Mouse (Mus musculus): ENCODE measurements at regions not wholly inside any gene's neighbourhood (a gene's known extent, or its start where the extent isn't known, plus 50 kb on each side); places are given as distances from the start of the nearest gene placed in this dataset.
A peak's percentile ranks its signal among the peaks of the same experiment; 100 is the strongest.

GRCm38 (mm10) chr4:105403169-105403568, 246.0 kb downstream of the Plpp3 start:
- WGBS = 20% methylated on average over 3 of the region's 3 CpGs
- Histone ChIP-seq H3K9ac (no peak overlapping the region), H3K36me3 (no peaks in the 10 kb centered on the region), H3K4me1 (peaks cover 16% of the 10 kb centered on the region), H3K9me3 (no peaks in the 10 kb centered on the region), H3K27me3 (no peaks in the 10 kb centered on the region), H3K4me2 (no peak overlapping the region), H3K4me3 (no peak overlapping the region), H3K27ac (no peak overlapping the region)
- ATAC-seq (ENCODE audit: insufficient number of reproducible peaks, low FRiP score, low TSS enrichment, low read depth) = no peak

GRCm38 (mm10) chr4:105403686-105404085, 246.5 kb downstream of the Plpp3 start:
- no peaks in the 10 kb centered on the region for H3K9me3 ChIP-seq
- no peak overlapping the region for H3K4me2 ChIP-seq
- 80% methylated on average over 6 of the region's 6 CpGs for WGBS
- H3K27me3 ChIP-seq = no peaks in the 10 kb centered on the region
- H3K9ac ChIP-seq = no peak overlapping the region
- no peak overlapping the region for H3K4me3 ChIP-seq
- H3K4me1 ChIP-seq = peaks cover 17% of the 10 kb centered on the region
- no peaks in the 10 kb centered on the region for H3K36me3 ChIP-seq
- no peak for ATAC-seq (ENCODE audit: insufficient number of reproducible peaks, low FRiP score, low TSS enrichment, low read depth)
- no peak overlapping the region for H3K27ac ChIP-seq

- H3K27ac ChIP-seq = no peak overlapping the region
- H3K9me3 ChIP-seq = no peaks in the 10 kb centered on the region
- peaks cover 17% of the 10 kb centered on the region for H3K4me1 ChIP-seq
- no peak overlapping the region for H3K4me3 ChIP-seq
- no peak overlapping the region for H3K9ac ChIP-seq
- no peaks in the 10 kb centered on the region for H3K36me3 ChIP-seq
- no peak overlapping the region for H3K4me2 ChIP-seq
- ATAC-seq (ENCODE audit: insufficient number of reproducible peaks, low FRiP score, low TSS enrichment, low read depth) = no peak
- 91% methylated on average over 5 of the region's 5 CpGs for WGBS
- H3K27me3 ChIP-seq = no peaks in the 10 kb centered on the region
These were observed 248.6 kb downstream of the Plpp3 start for GRCm38 (mm10) chr4:105405728-105406127.

GRCm38 (mm10) chr4:105406786-105407464, 249.8 kb downstream of the Plpp3 start:
- Histone ChIP-seq H3K27ac (0 out of 2 replicates have a peak overlapping the region, but pooled peaks have one; percentile 7), H3K4me1 (peaks cover 17% of the 10 kb centered on the region), H3K4me2 (no peak overlapping the region), H3K4me3 (no peak overlapping the region), H3K9ac (no peak overlapping the region), H3K36me3 (no peaks in the 10 kb centered on the region), H3K27me3 (no peaks in the 10 kb centered on the region), H3K9me3 (no peaks in the 10 kb centered on the region)
- 25% methylated on average over 14 of the region's 14 CpGs for whole genome bisulfite sequencing
- ATAC-seq (ENCODE audit: insufficient number of reproducible peaks, low FRiP score, low TSS enrichment, low read depth) = no peak

GRCm38 (mm10) chr4:105408896-105409295, 251.7 kb downstream of the Plpp3 start:
- Histone ChIP-seq H3K27me3 (no peaks in the 10 kb centered on the region), H3K27ac (no peak overlapping the region), H3K9ac (no peak overlapping the region), H3K9me3 (no peaks in the 10 kb centered on the region), H3K4me1 (peaks cover 17% of the 10 kb centered on the region), H3K4me3 (no peak overlapping the region), H3K4me2 (no peak overlapping the region), H3K36me3 (no peaks in the 10 kb centered on the region)
- 60% methylated on average over 9 of the region's 9 CpGs for WGBS
- ATAC-seq (ENCODE audit: insufficient number of reproducible peaks, low FRiP score, low TSS enrichment, low read depth) = no peak

- WGBS = 91% methylated on average over 3 of the region's 3 CpGs
- no peak for ATAC-seq (ENCODE audit: insufficient number of reproducible peaks, low FRiP score, low TSS enrichment, low read depth)
- Histone ChIP-seq H3K4me2 (no peak overlapping the region), H3K27ac (no peak overlapping the region), H3K9ac (no peak overlapping the region), H3K27me3 (no peaks in the 10 kb centered on the region), H3K4me1 (no peaks in the 10 kb centered on the region), H3K36me3 (no peaks in the 10 kb centered on the region), H3K9me3 (no peaks in the 10 kb centered on the region), H3K4me3 (no peak overlapping the region)
These were observed 260.0 kb downstream of the Plpp3 start for GRCm38 (mm10) chr4:105417166-105417565.

GRCm38 (mm10) chr4:105422466-105422865, 265.3 kb downstream of the Plpp3 start:
- Histone ChIP-seq H3K9ac (no peak overlapping the region), H3K4me3 (no peak overlapping the region), H3K27me3 (no peaks in the 10 kb centered on the region), H3K9me3 (no peaks in the 10 kb centered on the region), H3K4me1 (no peaks in the 10 kb centered on the region), H3K27ac (no peak overlapping the region), H3K4me2 (no peak overlapping the region), H3K36me3 (no peaks in the 10 kb centered on the region)
- 29% methylated on average over 7 of the region's 7 CpGs for WGBS
- no peak for ATAC-seq (ENCODE audit: insufficient number of reproducible peaks, low FRiP score, low TSS enrichment, low read depth)

GRCm38 (mm10) chr4:105423727-105424201, 266.6 kb downstream of the Plpp3 start:
- Histone ChIP-seq H3K4me1 (no peaks in the 10 kb centered on the region), H3K9me3 (no peaks in the 10 kb centered on the region), H3K27ac (no peak overlapping the region), H3K27me3 (no peaks in the 10 kb centered on the region), H3K9ac (no peak overlapping the region), H3K4me2 (no peak overlapping the region), H3K4me3 (no peak overlapping the region), H3K36me3 (no peaks in the 10 kb centered on the region)
- WGBS = 69% methylated on average over 3 of the region's 3 CpGs
- ATAC-seq (ENCODE audit: insufficient number of reproducible peaks, low FRiP score, low TSS enrichment, low read depth) = no peak

GRCm38 (mm10) chr4:105425086-105425485, 267.9 kb downstream of the Plpp3 start:
- H3K9ac ChIP-seq = no peak overlapping the region
- H3K27ac ChIP-seq = no peak overlapping the region
- no peaks in the 10 kb centered on the region for H3K36me3 ChIP-seq
- no peaks in the 10 kb centered on the region for H3K27me3 ChIP-seq
- H3K4me2 ChIP-seq = no peak overlapping the region
- no peaks in the 10 kb centered on the region for H3K4me1 ChIP-seq
- no peak for ATAC-seq (ENCODE audit: insufficient number of reproducible peaks, low FRiP score, low TSS enrichment, low read depth)
- H3K9me3 ChIP-seq = no peaks in the 10 kb centered on the region
- no peak overlapping the region for H3K4me3 ChIP-seq
- WGBS = 77% methylated on average over 6 of the region's 6 CpGs

GRCm38 (mm10) chr4:105427581-105427980, 270.4 kb downstream of the Plpp3 start:
- Histone ChIP-seq H3K9ac (no peak overlapping the region), H3K27ac (no peak overlapping the region), H3K4me3 (no peak overlapping the region), H3K27me3 (no peaks in the 10 kb centered on the region), H3K9me3 (no peaks in the 10 kb centered on the region), H3K36me3 (no peaks in the 10 kb centered on the region), H3K4me2 (no peak overlapping the region), H3K4me1 (no peaks in the 10 kb centered on the region)
- 60% methylated on average over 6 of the region's 6 CpGs for WGBS
- no peak for ATAC-seq (ENCODE audit: insufficient number of reproducible peaks, low FRiP score, low TSS enrichment, low read depth)

GRCm38 (mm10) chr4:105429381-105430100, 272.4 kb downstream of the Plpp3 start:
- Histone ChIP-seq H3K27me3 (no peaks in the 10 kb centered on the region), H3K9me3 (no peaks in the 10 kb centered on the region), H3K4me1 (no peaks in the 10 kb centered on the region), H3K27ac (no peak overlapping the region), H3K9ac (no peak overlapping the region), H3K4me2 (no peak overlapping the region), H3K36me3 (no peaks in the 10 kb centered on the region), H3K4me3 (no peak overlapping the region)
- ATAC-seq (ENCODE audit: insufficient number of reproducible peaks, low FRiP score, low TSS enrichment, low read depth) = no peak
- 66% methylated on average over 6 of the region's 6 CpGs for WGBS

- Histone ChIP-seq H3K36me3 (no peaks in the 10 kb centered on the region), H3K4me1 (no peaks in the 10 kb centered on the region), H3K9me3 (no peaks in the 10 kb centered on the region), H3K27me3 (no peaks in the 10 kb centered on the region), H3K4me3 (no peak overlapping the region), H3K4me2 (no peak overlapping the region), H3K9ac (no peak overlapping the region), H3K27ac (no peak overlapping the region)
- no peak for ATAC-seq (ENCODE audit: insufficient number of reproducible peaks, low FRiP score, low TSS enrichment, low read depth)
- WGBS = 77% methylated on average over 4 of the region's 4 CpGs
These were observed 275.3 kb downstream of the Plpp3 start for GRCm38 (mm10) chr4:105432461-105432860.
